Comparison of ENCODE assay signal across 8 mouse cellular contexts in the genomic region with DNA sequence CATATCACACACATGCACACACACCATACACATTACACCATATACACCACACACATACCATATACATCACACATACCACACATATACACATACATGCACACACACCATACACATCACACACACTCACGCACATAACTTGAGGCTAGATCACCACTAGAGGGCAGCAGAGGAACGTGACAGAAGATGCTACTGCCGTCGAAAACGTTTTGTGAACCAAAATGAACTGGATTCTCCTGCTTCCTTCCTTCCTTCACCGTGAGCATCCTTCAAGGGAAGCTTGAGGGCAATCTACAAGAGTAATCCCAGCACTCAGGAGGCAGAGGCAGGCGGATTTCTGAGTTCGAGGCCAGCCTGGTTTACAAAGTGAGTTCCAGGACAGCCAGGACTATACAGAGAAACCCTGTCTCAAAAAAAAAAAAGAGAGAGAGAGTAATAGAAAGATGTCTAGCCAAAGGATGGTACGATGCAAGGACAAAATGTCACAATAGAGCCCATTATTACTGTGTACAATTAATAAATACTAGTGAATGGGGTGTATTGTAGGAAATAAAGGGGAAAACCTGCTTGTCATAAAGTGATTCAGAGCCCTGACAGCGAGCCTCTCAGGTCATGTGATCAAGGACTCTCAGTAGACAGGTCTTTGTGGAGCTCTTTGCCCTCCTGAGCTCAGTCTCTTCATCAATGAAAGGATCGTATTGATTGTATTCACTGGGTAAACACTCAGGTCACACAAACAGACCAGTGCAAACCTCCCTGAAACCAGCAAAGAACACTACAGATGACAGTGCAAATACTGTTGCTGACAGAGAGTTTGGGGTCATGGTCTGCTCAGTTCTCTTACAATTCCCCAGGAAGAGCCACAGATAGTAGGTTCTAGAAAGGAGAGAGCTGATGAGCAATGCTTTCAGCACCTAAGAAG.
DNase-seq lines count a peak whose midpoint lies in the region; ATAC-seq and TF ChIP-seq lines count a peak whose summit lies in the region.

No protein-coding gene starts in this region.

- peak overlapping the region; percentile 83 for H3K27ac ChIP-seq in bone marrow macrophage, adult 2 months (ENCODE audit: insufficient read depth, low read depth, low read length)
- no peak overlapping the region for H3K27ac ChIP-seq in embryonic fibroblast, embryonic 13.5 days (ENCODE audit: insufficient read depth, low read length)
- no peak overlapping the region for H3K27ac ChIP-seq in heart, embryonic 16.5 days (ENCODE audit: low read length)
- no peak overlapping the region for H3K27ac ChIP-seq in liver, embryonic 13.5 days
- no peak overlapping the region for H3K27ac ChIP-seq in stomach, postnatal 0 days (replicated peaks)

- peak; percentile 80 for ATAC-seq in CD4-positive, CD25-positive, alpha-beta regulatory T cell, adult 4 months
- ATAC-seq in heart, embryonic 16.5 days (replicated peaks; ENCODE audit: extremely low read depth, insufficient read depth, low FRiP score), result 0 out of 2 replicates have a peak, but pooled peaks have one; percentile 35
- peak; percentile 77 for ATAC-seq in liver, embryonic 13.5 days (ENCODE audit: low read depth)
- ATAC-seq in stomach, postnatal 0 days (ENCODE audit: low FRiP score, low TSS enrichment), result peak; percentile 70

- H3K4me3 ChIP-seq in bone marrow macrophage, adult 2 months (ENCODE audit: insufficient read depth, low read length), result no peak overlapping the region
- H3K4me3 ChIP-seq in embryonic fibroblast, embryonic 13.5 days (ENCODE audit: insufficient read depth, low read length), result no peak overlapping the region
- H3K4me3 ChIP-seq in heart, embryonic 16.5 days (ENCODE audit: low read length), result no peak overlapping the region
- no peak overlapping the region for H3K4me3 ChIP-seq in liver, embryonic 13.5 days (replicated peaks)
- no peak overlapping the region for H3K4me3 ChIP-seq in stomach, postnatal 0 days (ENCODE audit: low read depth, low read length)

- no peaks in the 10 kb centered on the region for H3K27me3 ChIP-seq in heart, embryonic 16.5 days (ENCODE audit: control insufficient read depth, insufficient read depth, low read length)
- no peaks in the 10 kb centered on the region for H3K27me3 ChIP-seq in liver, embryonic 13.5 days
- no peaks in the 10 kb centered on the region for H3K27me3 ChIP-seq in stomach, postnatal 0 days (ENCODE audit: control insufficient read depth, insufficient read depth, low read length)

- DNase-seq in kidney, postnatal 14 days, result peak; percentile 73
- DNase-seq in liver, embryonic 13.5 days, result peak; percentile 25
- peak; percentile 83 for DNase-seq in neural tube, embryonic 10.5 days (ENCODE audit: extremely low spot score, low spot score)
- DNase-seq in stomach, postnatal 0 days (ENCODE audit: low spot score), result peak; percentile 71

- no peaks in the 10 kb centered on the region for H3K36me3 ChIP-seq in heart, embryonic 16.5 days (ENCODE audit: control insufficient read depth, insufficient read depth)
- no peaks in the 10 kb centered on the region for H3K36me3 ChIP-seq in liver, embryonic 13.5 days
- no peaks in the 10 kb centered on the region for H3K36me3 ChIP-seq in stomach, postnatal 0 days (ENCODE audit: control insufficient read depth, insufficient read depth, low read length)

- H3K9ac ChIP-seq in heart, embryonic 16.5 days (ENCODE audit: low read length), result no peak overlapping the region
- H3K9ac ChIP-seq in liver, embryonic 13.5 days, result no peak overlapping the region
- no peak overlapping the region for H3K9ac ChIP-seq in stomach, postnatal 0 days (ENCODE audit: low read length)

- TF ChIP-seq POLR2A in bone marrow macrophage, adult 2 months (IDR thresholded peaks at IDR 0.05; ENCODE audit: borderline replicate concordance, low read depth, low read length), result no peak
- TF ChIP-seq POLR2A in embryonic fibroblast, embryonic 13.5 days (IDR thresholded peaks at IDR 0.05; ENCODE audit: low read depth, low read length), result no peak

- no peak overlapping the region for H3K4me2 ChIP-seq in heart, embryonic 16.5 days (ENCODE audit: low read depth, low read length)
- no peak overlapping the region for H3K4me2 ChIP-seq in liver, embryonic 13.5 days
- H3K4me2 ChIP-seq in stomach, postnatal 0 days (replicated peaks; ENCODE audit: low read depth), result no peak overlapping the region

- H3K4me1 ChIP-seq in bone marrow macrophage, adult 2 months (ENCODE audit: control insufficient read depth, insufficient read depth, low read length), result peaks cover 17% of the 10 kb centered on the region
- no peaks in the 10 kb centered on the region for H3K4me1 ChIP-seq in embryonic fibroblast, embryonic 13.5 days (ENCODE audit: control insufficient read depth, insufficient read depth, low read length)
- peaks cover 7% of the 10 kb centered on the region; the same call in 1 of the 2 replicates for H3K4me1 ChIP-seq in heart, embryonic 16.5 days (ENCODE audit: control insufficient read depth, insufficient read depth, low read length)
- peaks cover 24% of the 10 kb centered on the region for H3K4me1 ChIP-seq in liver, embryonic 13.5 days (replicated peaks)
- H3K4me1 ChIP-seq in stomach, postnatal 0 days (replicated peaks; ENCODE audit: control insufficient read depth, insufficient read depth), result no peaks in the 10 kb centered on the region

- 22% methylated on average over 11 of the region's 11 CpGs for WGBS in heart, embryonic 16.5 days
- 15% methylated on average over 11 of the region's 11 CpGs for WGBS in liver, embryonic 13.5 days (ENCODE audit: insufficient replicate concordance)
- WGBS in stomach, postnatal 0 days, result 20% methylated on average over 11 of the region's 11 CpGs

- no peak for TF ChIP-seq EP300 in stomach, postnatal 0 days (optimal IDR thresholded peaks at IDR 0.05)

- no peak for TF ChIP-seq CTCF in bone marrow macrophage, adult 2 months (IDR thresholded peaks at IDR 0.05; ENCODE audit: low read depth, low read length)
- peak; percentile 98 for TF ChIP-seq CTCF in embryonic fibroblast, embryonic 13.5 days (IDR thresholded peaks at IDR 0.05; ENCODE audit: borderline replicate concordance, insufficient read depth, low read length)
- TF ChIP-seq CTCF in stomach, postnatal 0 days (IDR thresholded peaks at IDR 0.05; ENCODE audit: low read depth), result peak; percentile 99

- no peaks in the 10 kb centered on the region for H3K9me3 ChIP-seq in heart, embryonic 16.5 days (replicated peaks; ENCODE audit: control insufficient read depth, low read length)
- H3K9me3 ChIP-seq in liver, embryonic 13.5 days (replicated peaks), result no peaks in the 10 kb centered on the region
- no peaks in the 10 kb centered on the region for H3K9me3 ChIP-seq in stomach, postnatal 0 days (ENCODE audit: control insufficient read depth, low read length)

Comparison
In these comparisons a context has a peak if more than half of its experiments do, and no peak if none do; other contexts are left out.
1. DNase-seq: peak in every context shown above with its lines; median percentile 83 in neural tube, embryonic 10.5 days; 73 in kidney, postnatal 14 days; 71 in stomach, postnatal 0 days; 25 in liver, embryonic 13.5 days.